Mouse (Mus musculus) thymus, adult 18-20 months (tissue): Measurements from ENCODE around the gene Rreb1.
A peak's percentile ranks its signal among the peaks of the same experiment; 100 is the strongest.

ENCODE experiments used
- DNase-seq, 2 experiments: peaks; one replicate each; pipeline ENCODE4 v3.0.0; 2022; ENCODE audit warnings: mixed read lengths in 2 of 2

Gene Rreb1

DNA sequence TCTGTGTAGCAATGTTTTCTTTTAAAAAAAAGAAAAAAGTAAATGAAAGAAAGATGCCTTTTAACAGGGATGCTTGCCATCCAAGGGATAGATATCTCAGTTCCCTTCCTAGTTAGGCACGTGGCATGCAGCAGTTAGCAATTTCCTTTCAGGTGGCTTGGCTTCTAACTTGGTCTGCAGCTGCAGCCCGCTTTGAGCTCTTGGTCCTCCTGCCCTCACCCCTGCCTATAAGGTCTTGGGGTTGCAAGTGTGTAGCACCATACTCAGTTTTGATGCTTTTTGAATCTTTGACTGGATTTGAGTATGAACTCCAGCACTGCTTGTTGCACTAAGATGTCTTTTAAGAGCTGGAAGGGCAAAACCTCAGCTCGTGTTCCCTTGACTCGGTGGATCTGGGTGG is 144.9 kb downstream of the Rreb1 start:
- peak; percentile 49 to 69 for DNase-seq

DNA sequence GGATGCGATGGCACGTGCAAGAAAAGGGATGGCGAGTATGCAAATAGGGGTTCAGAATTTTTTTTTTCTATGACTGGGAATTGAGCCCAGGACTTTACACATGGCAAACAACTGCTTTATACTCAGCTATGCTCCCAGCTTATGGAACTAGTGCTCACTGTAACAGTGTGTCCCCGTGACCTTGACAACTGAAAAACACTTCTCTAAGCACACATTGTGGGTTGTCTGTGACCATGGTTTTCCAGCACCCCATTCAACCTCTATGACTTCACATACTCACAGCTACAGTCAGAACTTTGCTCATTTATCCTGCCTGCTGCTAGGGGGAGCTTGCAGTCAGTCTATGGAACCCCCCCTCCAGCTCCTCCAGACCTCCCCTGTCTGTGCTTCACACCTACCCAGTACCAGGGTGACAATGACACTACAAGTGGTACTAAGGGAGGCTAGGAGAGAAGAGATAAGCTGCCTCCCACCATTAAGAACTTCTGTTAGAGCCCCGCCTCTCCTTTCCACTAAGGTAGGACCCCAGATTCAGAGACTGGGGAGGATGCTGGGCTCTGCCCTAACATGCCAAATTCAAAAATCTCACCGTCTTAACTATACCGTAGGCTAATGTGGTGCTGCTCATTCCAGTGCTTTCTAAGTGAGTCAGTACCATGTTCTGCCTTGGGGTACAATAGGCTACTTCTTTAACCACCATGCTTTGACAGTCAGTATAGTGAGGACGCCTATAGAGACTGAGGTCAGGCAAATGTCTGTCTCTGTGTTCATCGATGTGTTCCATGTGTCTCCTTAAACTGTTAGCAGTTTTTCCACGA is 145.7 kb downstream of the Rreb1 start:
- no peak for DNase-seq

DNA sequence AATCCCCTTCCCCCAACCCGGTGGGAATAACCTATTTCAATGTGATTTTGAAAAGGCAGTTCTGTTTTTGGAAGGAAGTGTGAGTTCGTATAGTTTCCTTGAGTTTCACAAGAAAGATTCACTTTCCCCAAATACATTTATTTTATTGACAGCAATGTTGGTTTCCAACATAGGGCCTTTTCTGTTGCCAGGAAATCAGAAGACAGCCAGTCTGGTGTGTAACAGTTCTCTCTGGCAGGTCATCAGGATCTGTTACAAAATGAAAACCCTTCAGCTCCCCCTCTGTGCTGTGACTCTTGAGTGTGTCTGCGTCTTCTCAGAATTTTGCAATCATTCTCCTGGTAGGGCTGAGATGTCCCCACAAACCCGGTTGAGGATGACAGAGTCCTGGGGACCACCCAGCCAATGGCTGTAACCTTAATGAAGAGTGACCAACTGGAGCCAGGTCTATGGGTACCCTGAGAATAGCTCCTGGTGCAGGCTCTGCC is 146.3 kb downstream of the Rreb1 start:
- DNase-seq = no peak

DNA sequence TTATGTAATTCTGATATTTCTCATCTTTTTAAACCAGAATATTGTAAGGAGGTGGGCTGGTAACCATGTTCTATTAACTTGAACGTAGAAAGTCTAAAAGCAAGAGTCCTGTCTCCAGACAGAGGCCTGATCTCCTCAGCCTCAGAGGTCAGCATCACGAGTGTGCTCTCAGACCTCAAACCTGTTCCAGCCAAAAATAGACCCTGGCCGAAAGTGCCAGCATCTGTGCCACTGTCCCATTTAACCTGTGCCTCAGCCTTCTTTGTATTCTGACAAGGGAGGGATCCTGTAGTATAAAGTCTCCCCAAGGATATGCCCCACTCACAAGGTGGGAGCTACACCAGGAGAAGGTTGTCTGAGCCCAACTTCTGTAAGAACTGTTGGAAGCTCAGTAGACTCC is 148.2 kb downstream of the Rreb1 start:
- no peak for DNase-seq

DNA sequence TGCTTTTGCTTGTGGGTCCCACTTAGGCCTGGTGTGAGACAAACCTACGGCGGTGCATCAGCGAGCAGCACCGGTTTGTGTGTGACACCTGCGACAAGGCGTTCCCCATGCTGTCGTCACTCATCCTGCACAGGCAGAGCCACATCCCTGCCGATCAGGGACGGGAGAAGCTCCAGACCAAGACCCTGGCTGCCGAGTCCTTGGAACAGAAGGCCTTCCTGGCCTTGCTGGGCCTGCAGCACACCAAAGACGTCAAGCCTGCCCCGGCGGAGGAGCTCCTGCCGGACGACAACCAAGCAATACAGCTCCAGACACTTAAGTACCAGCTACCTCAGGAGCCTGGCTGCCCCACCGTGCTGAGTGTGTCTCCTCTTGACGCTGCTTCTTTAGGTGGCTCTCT is 151.3 kb downstream of the Rreb1 start:
- DNase-seq = no peak

DNA sequence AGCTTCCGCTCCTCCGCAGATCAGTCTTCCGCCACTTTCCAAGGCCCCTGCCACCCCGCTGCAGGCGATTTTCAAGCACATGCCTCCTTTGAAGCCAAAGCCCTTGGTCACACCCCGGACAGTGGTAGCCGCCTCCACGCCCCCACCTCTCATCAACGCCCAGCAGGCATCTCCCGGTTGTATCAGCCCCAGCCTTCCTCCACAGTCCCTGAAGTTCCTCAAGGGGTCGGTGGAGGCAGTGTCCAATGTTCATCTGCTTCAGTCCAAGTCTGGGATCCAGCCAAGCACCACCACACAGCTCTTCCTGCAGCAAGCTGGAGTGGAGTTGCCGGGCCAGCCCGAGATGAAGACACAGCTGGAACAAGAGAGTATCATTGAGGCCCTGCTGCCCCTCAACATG is 151.9 kb downstream of the Rreb1 start:
- no peak for DNase-seq

DNA sequence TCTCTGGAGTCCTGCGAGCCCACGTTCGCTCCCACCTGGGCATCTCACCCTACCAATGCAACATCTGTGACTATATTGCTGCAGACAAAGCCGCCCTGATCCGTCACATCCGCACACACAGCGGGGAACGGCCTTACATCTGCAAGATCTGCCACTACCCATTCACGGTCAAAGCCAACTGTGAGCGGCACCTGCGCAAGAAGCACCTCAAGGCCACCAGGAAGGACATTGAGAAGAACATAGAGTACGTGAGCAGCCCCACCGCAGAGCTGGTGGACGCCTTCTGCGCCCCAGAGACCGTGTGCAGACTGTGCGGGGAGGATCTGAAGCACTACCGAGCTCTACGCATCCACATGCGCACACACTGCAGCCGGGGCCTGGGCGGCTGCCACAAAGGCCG is 152.4 kb downstream of the Rreb1 start:
- no peak for DNase-seq

DNA sequence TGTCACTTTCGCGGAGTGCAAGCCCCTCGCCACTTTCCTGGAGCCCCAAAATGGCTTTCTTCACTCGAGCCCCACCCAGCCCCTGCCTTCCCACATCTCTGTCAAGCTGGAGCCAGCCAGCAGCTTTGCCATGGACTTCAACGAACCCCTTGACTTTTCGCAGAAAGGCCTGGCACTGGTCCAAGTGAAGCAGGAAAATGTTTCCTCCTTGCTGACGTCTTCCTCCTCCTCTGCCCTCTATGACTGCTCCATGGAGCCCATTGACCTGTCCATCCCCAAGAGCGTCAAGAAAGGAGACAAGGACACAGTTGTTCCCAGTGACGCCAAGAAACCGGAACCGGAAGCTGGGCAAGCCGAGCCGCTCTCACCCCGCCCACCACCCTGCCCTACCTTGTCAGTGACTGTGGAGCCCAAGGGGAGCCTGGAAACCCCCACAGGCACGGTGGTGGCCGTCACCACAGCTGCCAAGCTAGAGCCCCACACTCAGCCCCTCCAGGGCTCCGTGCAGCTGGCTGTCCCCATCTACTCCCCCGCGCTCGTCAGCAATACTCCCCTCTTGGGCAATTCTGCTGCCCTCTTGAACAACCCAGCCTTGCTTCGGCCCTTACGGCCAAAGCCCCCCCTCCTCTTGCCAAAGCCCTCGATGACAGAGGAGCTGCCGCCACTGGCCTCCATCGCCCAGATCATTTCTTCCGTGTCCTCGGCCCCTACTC is 153.2 kb downstream of the Rreb1 start:
- no peak for DNase-seq

DNA sequence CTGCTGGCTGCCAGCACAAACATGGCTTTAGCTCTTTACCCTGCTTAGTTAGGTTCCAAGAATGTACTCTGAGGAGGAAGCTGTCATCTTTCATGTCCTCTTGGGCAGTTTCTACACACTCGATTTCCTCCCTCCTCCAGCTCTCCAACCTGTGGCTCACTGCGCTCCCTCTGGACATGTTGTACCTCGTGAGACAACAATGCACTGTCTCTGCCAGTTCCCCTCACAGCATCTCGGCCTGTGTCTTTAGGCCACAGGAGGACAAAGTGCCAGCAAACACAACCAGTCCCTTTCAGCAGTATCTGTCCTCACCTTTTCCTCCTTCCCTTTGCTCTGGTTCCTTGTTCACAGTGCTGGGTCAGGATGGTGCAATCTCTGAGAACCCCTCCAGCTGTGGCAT is 155.9 kb downstream of the Rreb1 start:
- DNase-seq = no peak

DNA sequence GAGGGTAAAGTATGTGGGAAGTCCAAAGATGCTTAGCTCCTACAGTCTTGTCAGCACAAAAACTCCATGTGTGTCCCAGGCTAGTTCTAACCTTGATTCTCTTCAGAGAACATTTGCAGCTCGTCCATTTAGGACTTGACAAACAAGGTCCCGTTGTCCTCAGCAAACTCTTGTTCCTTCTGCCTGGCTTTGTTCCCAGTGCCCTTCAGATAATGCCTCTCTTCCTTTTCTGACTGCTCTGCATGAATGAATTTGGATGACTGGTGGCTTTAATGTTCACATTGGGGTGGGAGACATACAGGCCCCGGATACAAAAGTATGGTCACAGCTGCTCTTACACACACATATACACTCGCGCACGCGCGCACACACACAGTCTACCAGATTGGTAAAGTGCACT is 156.7 kb downstream of the Rreb1 start:
- no peak for DNase-seq

DNA sequence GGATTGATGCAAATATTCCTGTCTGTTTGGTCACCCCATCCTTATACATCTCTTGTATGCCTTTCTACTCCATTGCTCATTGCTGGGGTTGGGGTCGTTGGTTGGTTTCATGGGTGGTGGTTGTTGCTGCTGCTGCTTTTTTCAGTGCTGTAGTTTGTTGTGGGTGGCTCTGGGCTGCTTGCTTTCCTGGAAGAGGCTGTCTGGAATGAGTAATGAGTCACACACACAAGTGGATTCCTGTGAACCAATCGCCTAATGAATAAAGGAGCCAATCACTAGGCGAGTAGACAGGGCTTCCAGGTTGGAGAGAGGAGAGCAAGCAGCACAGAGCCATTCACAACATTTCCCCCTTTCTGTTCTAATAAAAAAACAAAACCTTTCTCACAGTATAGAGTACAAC is 158.2 kb downstream of the Rreb1 start:
- no peak for DNase-seq

DNA sequence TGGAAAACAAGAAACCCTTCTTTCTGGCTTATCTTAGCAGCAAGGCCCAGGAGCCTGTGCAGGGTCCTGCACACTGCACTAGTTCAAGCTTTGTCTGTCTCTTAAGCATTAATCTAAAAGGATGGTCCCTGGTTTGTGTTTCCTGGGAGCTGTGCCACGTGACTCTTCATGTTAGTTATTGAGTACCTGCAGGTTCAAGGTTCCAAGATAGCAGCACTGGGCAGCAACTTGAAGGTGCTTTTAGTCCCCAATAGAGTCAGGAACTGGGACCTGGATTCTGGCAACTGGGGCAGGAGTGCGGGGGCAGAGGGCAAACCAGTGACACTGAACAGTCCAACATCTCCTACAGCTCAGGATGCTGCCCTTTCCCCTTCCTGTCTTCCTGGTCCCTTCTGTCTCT is 162.0 kb downstream of the Rreb1 start:
- no peak for DNase-seq

DNA sequence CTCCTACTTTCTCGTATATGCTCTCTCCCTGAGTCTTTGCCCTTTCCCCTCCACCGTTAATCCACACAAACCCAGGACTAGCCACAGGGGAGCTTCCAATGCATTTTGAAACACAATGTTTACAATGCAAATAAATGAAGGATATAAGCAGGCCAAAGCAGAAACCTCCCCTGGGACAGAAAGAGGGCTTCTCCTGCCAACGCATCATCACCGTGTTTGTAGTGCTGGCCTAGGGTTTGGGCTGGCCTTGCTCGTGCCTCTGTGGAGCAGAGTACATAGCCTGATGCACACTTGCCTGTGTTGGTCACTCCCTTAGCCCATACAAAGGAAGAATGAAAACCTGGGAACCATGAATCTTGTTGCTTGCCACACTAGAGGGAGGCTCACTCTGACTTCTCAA is 162.4 kb downstream of the Rreb1 start:
- no peak for DNase-seq

DNA sequence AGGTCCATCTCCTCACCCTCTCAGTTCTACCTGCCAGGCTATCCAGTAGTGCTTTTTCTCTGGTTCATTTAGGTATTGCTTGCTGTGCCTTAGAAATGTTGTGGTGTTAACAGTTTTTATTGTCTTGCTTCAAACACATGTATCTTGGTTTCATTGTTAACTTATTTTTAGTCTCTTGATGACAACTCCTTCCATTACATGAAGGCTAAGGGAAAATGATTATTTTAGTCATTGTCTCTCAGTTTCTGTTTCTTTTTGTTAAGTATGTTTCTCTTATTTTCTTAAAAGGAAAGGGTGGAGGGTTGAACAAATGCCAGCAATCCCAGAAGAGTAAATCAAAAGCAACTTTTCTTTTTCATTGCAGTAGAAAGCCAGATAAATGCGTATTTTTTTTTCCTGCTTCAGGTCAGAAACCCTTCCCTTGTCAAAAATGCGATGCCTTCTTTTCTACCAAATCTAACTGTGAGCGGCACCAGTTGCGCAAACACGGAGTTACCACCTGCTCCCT is 163.0 kb downstream of the Rreb1 start:
- no peak for DNase-seq

DNA sequence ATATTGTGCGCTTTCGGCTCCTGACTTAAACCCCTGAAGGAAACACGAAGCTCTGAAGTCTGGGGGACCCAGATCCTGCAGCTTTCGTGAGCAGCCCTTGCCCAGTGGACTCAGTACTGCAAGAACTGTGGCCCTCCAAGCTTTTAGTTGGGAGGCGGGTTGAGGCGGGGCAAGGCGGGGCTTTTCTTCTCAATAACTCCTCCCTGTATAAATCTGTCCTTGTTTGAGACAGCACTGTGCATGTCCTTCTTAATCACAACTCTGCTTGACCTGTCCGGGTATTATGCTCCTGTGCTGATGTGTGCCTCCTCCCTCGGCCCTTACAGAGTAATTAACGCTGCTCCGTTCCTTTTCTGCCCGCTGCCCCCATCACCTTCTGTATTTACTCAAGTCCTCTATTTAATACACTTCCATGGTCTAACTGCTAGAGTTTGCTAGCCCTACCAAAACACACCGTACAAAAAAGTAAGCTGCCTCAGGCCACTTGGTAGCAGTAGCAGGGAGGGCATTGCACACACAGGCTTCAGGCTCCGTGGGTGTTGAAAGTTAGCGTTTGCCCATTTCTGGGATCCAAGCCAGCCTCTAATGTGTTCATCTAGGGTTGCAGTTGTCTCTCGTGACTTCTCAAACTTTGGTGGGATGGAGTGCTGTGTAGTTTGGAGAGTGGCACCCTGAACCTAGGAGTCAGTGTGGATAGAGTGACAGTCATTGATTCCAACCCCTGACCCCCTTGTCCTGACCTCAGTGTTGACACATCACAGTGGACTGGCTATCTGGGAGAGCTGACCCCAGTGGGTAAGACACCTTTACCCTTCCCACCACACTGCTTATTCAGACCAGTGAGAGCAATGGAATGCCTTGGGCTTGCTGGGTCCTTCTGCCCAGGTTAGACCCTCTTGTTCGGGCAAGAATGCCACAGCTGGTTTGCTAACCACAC is 164.0 kb downstream of the Rreb1 start:
- no peak for DNase-seq

DNA sequence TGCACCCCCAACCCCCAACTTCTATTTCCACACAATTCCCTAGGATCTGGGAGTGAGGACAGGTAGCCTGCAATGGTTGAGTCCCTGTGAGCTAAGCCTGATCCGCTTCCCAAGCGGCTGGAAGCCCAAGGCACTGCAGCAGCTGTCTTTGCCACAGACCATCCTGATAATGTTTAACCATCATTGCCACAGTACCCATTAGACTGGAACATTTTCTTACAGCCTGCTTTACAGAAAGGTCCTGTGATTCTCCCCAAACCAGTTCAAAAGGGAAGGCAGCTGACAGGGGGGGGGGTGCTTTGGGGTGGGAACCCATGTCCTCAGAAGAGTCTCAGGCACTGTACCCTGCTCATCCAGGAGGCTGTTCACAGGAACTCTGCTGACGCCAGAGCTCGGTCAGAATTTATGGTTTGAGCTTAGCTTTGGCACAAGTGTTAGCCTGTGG is 164.7 kb downstream of the Rreb1 start:
- no peak for DNase-seq

DNA sequence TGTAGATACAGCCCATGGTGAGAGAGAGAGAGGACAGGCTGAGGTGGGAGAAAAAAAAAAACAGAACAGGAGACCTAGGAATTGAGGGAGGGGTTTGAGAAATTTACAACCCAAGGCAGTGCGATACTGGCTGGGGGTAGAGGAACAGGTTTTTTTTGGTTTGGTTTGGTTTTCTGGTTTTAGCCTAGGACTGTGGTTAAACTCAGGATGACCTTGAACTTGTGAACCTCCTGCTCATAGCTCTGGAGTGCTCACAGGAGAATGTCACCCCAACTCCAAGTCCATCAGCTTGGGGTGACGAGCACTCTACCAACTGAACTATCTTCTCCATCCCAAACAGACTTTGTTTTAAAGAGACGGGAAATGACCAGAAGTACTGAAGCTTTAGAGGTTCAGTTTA is 165.3 kb downstream of the Rreb1 start:
- no peak for DNase-seq

DNA sequence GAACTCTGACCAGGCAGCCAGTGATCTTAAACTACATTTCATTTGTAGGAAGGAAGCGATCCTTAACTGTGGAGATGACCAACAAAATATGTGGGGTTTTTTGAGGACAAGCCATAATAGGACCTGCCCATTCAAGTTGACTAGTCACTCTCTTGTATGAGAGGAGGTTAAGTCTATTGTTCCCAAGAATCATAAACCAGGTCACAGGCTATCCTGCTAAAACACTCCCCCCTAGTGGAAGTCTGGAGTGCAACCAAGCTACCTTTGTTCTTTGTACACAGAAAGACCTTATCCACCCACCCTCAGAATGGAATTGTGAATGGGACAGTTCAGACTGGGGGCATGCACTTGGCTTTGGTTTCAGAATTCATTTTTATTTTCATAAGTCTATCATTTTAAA is 166.1 kb downstream of the Rreb1 start:
- DNase-seq = no peak

DNA sequence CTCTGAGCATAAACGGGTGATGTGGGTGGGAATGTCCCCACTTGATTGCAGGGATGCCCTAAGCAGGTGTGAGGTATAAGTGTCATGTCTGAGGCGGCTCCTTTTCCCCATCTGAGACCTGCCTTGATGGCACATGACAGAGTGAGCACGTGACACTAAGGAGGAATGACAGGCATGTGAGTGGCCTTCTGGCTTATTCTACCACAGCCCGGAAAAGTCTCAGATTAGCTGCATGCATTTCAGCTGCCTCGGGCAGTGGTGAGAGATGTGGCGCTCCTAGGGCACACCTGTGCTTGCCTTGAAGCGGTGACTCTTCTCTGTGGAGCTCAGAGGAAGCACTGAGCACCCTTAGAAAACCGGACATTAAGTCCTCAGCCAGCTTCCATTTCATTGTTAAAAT is 167.2 kb downstream of the Rreb1 start:
- DNase-seq = no peak

DNA sequence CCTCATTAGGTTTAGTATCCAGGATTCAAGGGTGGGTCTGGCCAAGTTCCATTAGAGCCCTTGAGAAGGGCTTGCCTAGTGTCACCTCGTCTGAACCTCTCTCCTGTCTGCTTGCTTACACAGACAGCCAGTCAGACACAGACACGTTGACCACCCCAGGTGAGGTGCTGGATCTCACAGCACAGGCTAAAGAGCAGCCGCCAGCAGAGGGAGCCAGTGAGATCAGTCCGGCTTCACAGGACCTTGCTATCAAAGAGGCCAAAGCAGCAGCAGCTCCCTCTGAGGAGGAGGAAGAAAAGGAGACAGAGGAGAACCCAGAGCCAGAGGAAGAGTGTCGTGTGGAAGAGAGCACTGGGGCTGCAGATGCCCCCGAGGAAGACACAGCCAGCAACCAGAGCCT is 168.5 kb downstream of the Rreb1 start:
- DNase-seq = peak; percentile 56 to 62

DNA sequence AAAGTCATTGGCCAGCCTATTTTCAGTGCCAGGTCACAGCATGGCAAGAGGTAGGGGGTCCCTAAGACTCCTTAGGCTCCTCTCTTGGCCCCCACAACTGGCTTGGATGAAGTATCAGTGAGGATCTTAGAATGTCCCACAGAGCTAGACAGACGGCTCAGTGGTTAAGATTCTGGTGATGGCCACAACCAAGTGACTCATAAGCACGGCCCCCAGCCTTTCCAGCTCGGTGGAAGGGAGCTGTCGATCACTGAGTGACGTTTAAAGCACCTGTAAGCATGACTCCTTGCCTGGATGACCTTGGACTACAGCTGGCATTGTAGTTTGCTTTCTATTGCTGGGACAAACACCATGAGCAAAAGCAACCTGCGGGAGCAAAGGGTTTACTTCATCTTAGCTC is 174.8 kb downstream of the Rreb1 start:
- DNase-seq = no peak

DNA sequence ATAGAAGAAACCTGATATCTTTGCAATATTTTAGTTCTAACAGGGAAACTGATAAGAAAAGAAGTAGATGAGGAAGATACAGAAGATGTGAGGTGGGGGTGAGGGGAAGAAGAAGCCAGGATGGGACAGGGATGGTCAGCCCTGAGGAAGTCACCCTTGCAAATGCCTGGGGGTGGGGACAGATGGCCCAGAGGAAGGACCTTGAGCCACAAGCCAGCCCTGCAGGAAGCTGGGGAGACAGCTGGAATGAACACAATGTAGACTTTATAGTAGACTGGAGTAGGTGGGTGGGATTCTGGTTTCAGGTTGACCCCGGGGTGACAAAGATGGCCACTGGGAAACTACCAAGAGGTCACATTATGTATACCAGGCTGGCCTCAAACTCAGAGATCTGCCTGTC is 176.1 kb downstream of the Rreb1 start:
- DNase-seq = no peak
